Mouse (Mus musculus) bone marrow macrophage, adult 2 months (primary cell): ENCODE measurements around the gene Scgb1a1. TPM values are rescaled to one million over a fixed set of nuclear protein-coding genes. Genes with fewer than 3 reads are reported as not detected.

Source experiments
- H3K27ac ChIP-seq: 2 replicates; pipeline ENCODE4 v1.5.1; 2012; ENCODE audit warnings: low read depth, low read length; ENCODE audit not compliant: insufficient read depth
- H3K4me1 ChIP-seq: 2 replicates; pipeline ENCODE4 v1.6.1; 2012; ENCODE audit warnings: low read length; ENCODE audit not compliant: control insufficient read depth, insufficient read depth
- H3K4me3 ChIP-seq: 2 replicates; pipeline ENCODE4 v1.5.1; 2012; ENCODE audit warnings: mild to moderate bottlenecking, low read length, moderate library complexity; ENCODE audit not compliant: insufficient read depth
- CTCF ChIP-seq: IDR thresholded peaks from 2 replicates; pipeline ENCODE4 v1.5.1; 2012; ENCODE audit warnings: low read depth, mild to moderate bottlenecking, low read length, moderate library complexity
- POLR2A ChIP-seq: IDR thresholded peaks from 2 replicates; pipeline ENCODE4 v1.6.1; 2012; ENCODE audit warnings: mild to moderate bottlenecking, low read depth, low read length, borderline replicate concordance
- polyA plus RNA-seq: library from polyadenylated mRNA; stranded (reverse); fragments of >200 nt; gene quantifications from 2 replicates; pipeline ENCODE4 v1.2.4, GENCODE M21; 2012; ENCODE audit not compliant: missing spikeins, insufficient read depth, insufficient read length

Gene Scgb1a1
- polyA plus RNA-seq, 1 experiment, result not detected

GRCm38 (mm10) chr19:9117275-9117674 lies 29.5 kb upstream of the Scgb1a1 start:
- Histone ChIP-seq H3K27ac (no peak overlapping the region), H3K4me1 (peaks cover 6% of the 10 kb centered on the region), H3K4me3 (no peak overlapping the region)
- TF ChIP-seq CTCF (no peak), POLR2A (no peak)

- no peak overlapping the region for H3K4me3 ChIP-seq
These were observed 28.5 kb upstream of the Scgb1a1 start for GRCm38 (mm10) chr19:9116268-9116667.

GRCm38 (mm10) chr19:9112043-9112442 lies 24.3 kb upstream of the Scgb1a1 start:
- Histone ChIP-seq H3K4me3 (no peak overlapping the region), H3K27ac (no peak overlapping the region), H3K4me1 (peaks cover 5% of the 10 kb centered on the region)
- TF ChIP-seq POLR2A, result no peak
- no peak for TF ChIP-seq CTCF

More at GRCm38 (mm10) chr19:9116268-9116667, 28.5 kb upstream of the Scgb1a1 start:
- Histone ChIP-seq H3K4me1 (no peaks in the 10 kb centered on the region), H3K27ac (no peak overlapping the region)
- TF ChIP-seq CTCF (no peak), POLR2A (no peak)

GRCm38 (mm10) chr19:9110182-9110869 lies 22.6 kb upstream of the Scgb1a1 start:
- no peak for TF ChIP-seq CTCF
- TF ChIP-seq POLR2A, result no peak
- no peak overlapping the region for H3K27ac ChIP-seq
- peaks cover 5% of the 10 kb centered on the region for H3K4me1 ChIP-seq

GRCm38 (mm10) chr19:9108536-9108935 lies 20.8 kb upstream of the Scgb1a1 start:
- H3K4me3 ChIP-seq, result no peak overlapping the region
- peaks cover 5% of the 10 kb centered on the region for H3K4me1 ChIP-seq
- H3K27ac ChIP-seq, result no peak overlapping the region
- no peak for TF ChIP-seq CTCF
- no peak for TF ChIP-seq POLR2A

More at GRCm38 (mm10) chr19:9110182-9110869, 22.6 kb upstream of the Scgb1a1 start:
- H3K4me3 ChIP-seq, result no peak overlapping the region

- H3K4me1 ChIP-seq, result peaks cover 5% of the 10 kb centered on the region
- H3K27ac ChIP-seq, result no peak overlapping the region
- H3K4me3 ChIP-seq, result no peak overlapping the region
- TF ChIP-seq POLR2A (no peak), CTCF (no peak)
These were observed 19.6 kb upstream of the Scgb1a1 start for GRCm38 (mm10) chr19:9107379-9107755.

GRCm38 (mm10) chr19:9106751-9107378 lies 19.1 kb upstream of the Scgb1a1 start:
- TF ChIP-seq CTCF (no peak), POLR2A (no peak)
- H3K4me1 ChIP-seq, result peaks cover 5% of the 10 kb centered on the region
- no peak overlapping the region for H3K4me3 ChIP-seq
- no peak overlapping the region for H3K27ac ChIP-seq

- no peak overlapping the region for H3K4me3 ChIP-seq
- no peak for TF ChIP-seq CTCF
- no peak for TF ChIP-seq POLR2A
- H3K27ac ChIP-seq, result no peak overlapping the region
- peaks cover 5% of the 10 kb centered on the region for H3K4me1 ChIP-seq
These were observed 18.3 kb upstream of the Scgb1a1 start for GRCm38 (mm10) chr19:9106096-9106495.

GRCm38 (mm10) chr19:9105101-9105685 lies 17.4 kb upstream of the Scgb1a1 start:
- Histone ChIP-seq H3K4me1 (peaks cover 8% of the 10 kb centered on the region), H3K27ac (no peak overlapping the region), H3K4me3 (no peak overlapping the region)
- TF ChIP-seq CTCF (no peak), POLR2A (no peak)

- TF ChIP-seq POLR2A (no peak), CTCF (no peak)
- Histone ChIP-seq H3K27ac (no peak overlapping the region), H3K4me1 (peaks cover 3% of the 10 kb centered on the region), H3K4me3 (no peak overlapping the region)
These were observed 16.2 kb upstream of the Scgb1a1 start for GRCm38 (mm10) chr19:9103986-9104385.
